8 mouse cellular contexts compared by ENCODE assay signal in the genomic region with DNA sequence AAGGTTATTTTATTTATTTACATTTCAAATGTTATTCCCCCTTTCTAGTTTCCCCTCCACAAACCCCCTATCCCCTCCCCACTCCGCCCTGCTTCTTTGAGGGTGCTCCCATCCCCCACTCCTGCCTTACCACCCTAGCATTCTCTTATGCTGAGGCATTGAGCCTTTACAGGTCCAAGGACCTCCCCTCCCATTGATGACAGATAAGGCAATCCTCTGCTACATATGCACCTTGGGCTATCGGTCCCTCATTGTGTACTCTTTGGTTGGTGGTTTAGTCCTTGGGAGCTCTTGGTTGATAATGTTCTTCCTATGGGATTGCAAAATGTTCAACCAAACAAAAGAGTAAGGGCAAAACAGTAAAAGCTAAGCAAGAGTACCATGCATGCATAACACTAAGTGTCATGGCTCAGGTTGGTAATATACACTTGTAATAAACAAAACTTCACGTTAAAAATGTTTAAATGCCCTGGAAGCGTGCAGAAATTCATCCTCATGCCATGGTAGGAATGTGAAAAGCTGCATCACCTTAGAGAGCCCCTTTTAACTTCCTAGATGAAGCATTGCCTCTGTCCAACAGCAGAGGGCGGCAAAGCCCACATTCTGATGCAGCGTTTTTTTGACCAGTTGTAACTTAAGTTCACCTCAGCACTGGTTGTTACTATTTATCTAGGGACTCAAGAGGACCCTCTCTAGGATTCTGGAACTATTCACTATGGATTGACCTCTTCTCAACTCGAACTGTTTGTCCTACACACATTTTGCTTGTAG.
DNase-seq lines count a peak whose midpoint lies in the region; ATAC-seq and TF ChIP-seq lines count a peak whose summit lies in the region.

No protein-coding gene starts in this region.

- no peak overlapping the region for H3K4me2 ChIP-seq in heart, embryonic 12.5 days
- H3K4me2 ChIP-seq in forebrain, embryonic 11.5 days (ENCODE audit: low read depth, low read length, severe bottlenecking), result no peak overlapping the region
- no peak overlapping the region for H3K4me2 ChIP-seq in midbrain, embryonic 15.5 days

- ATAC-seq in heart, embryonic 12.5 days (ENCODE audit: insufficient number of reproducible peaks, low FRiP score), result no peak
- ATAC-seq in forebrain, embryonic 11.5 days (replicated peaks; ENCODE audit: low FRiP score), result peak; percentile 73
- ATAC-seq in midbrain, embryonic 15.5 days (replicated peaks), result peak; percentile 89

- no peak overlapping the region for H3K9ac ChIP-seq in heart, embryonic 12.5 days
- H3K9ac ChIP-seq in forebrain, embryonic 11.5 days (ENCODE audit: low read length), result no peak overlapping the region
- no peak overlapping the region for H3K9ac ChIP-seq in midbrain, embryonic 15.5 days

- no peak overlapping the region for H3K27ac ChIP-seq in heart, embryonic 12.5 days (ENCODE audit: poor library complexity, severe bottlenecking)
- H3K27ac ChIP-seq in forebrain, embryonic 11.5 days (ENCODE audit: low read depth, low read length), result no peak overlapping the region
- H3K27ac ChIP-seq in midbrain, embryonic 15.5 days, result no peak overlapping the region

- H3K9me3 ChIP-seq in heart, embryonic 12.5 days (replicated peaks), result no peaks in the 10 kb centered on the region
- no peaks in the 10 kb centered on the region for H3K9me3 ChIP-seq in forebrain, embryonic 11.5 days (ENCODE audit: control insufficient read depth, low read length)
- H3K9me3 ChIP-seq in midbrain, embryonic 15.5 days, result no peaks in the 10 kb centered on the region

- no peaks in the 10 kb centered on the region for H3K36me3 ChIP-seq in heart, embryonic 12.5 days
- H3K36me3 ChIP-seq in forebrain, embryonic 11.5 days (ENCODE audit: control insufficient read depth, insufficient read depth, low read length), result no peaks in the 10 kb centered on the region
- H3K36me3 ChIP-seq in midbrain, embryonic 15.5 days (replicated peaks), result no peaks in the 10 kb centered on the region

- no peak overlapping the region for H3K4me3 ChIP-seq in heart, embryonic 12.5 days
- no peak overlapping the region for H3K4me3 ChIP-seq in forebrain, embryonic 11.5 days (ENCODE audit: low read depth, low read length)
- H3K4me3 ChIP-seq in midbrain, embryonic 15.5 days, result no peak overlapping the region

- DNase-seq in heart, adult 18-20 months, result peak; percentile 4 to 63
- DNase-seq in brain, embryonic 14.5 days (ENCODE audit: low read depth), result peak; percentile 81
- DNase-seq in forebrain, embryonic 11.5 days (ENCODE audit: low spot score), result peak; percentile 76
- DNase-seq in hindlimb bud, embryonic 11.5 days (ENCODE audit: extremely low spot score, low read depth, low spot score), result peak; percentile 39
- peak; percentile 52 to 74 for DNase-seq in left cerebral cortex, postnatal 14 days (ENCODE audit: low spot score in 2 of 2)
- DNase-seq in thymus, postnatal 14 days, result peak; percentile 14

- H3K27me3 ChIP-seq in heart, embryonic 12.5 days (replicated peaks), result no peaks in the 10 kb centered on the region
- H3K27me3 ChIP-seq in forebrain, embryonic 11.5 days (ENCODE audit: control insufficient read depth, insufficient read depth, low read length), result no peaks in the 10 kb centered on the region
- H3K27me3 ChIP-seq in midbrain, embryonic 15.5 days (replicated peaks), result no peaks in the 10 kb centered on the region

- intact Hi-C loops in left cerebral cortex, postnatal 14 days (cut with DNase I), result loop anchor here (1.0 kb wide), 1 partner anchor 580 kb away; no protein-coding TSS in a partner anchor

- WGBS in heart, embryonic 12.5 days, result 19% methylated on average over 7 of the region's 7 CpGs
- WGBS in forebrain, embryonic 11.5 days, result 15% methylated on average over 7 of the region's 7 CpGs
- WGBS in midbrain, embryonic 15.5 days, result 21% methylated on average over 7 of the region's 7 CpGs

- TF ChIP-seq CTCF in brain, embryonic 14.5 days (IDR thresholded peaks at IDR 0.05; ENCODE audit: borderline replicate concordance, extremely low read depth, insufficient read depth, insufficient read length), result peak; percentile 87; the same call in 1 of the 2 replicates

- no peaks in the 10 kb centered on the region for H3K4me1 ChIP-seq in heart, embryonic 12.5 days (replicated peaks)
- no peaks in the 10 kb centered on the region for H3K4me1 ChIP-seq in forebrain, embryonic 11.5 days (replicated peaks; ENCODE audit: control insufficient read depth, insufficient read depth, low read length)
- H3K4me1 ChIP-seq in midbrain, embryonic 15.5 days, result no peaks in the 10 kb centered on the region

- TF ChIP-seq POLR2A in brain, embryonic 14.5 days (IDR thresholded peaks at IDR 0.05; ENCODE audit: borderline replicate concordance, extremely low read depth, insufficient read depth, insufficient read length, poor library complexity, severe bottlenecking), result no peak

Comparison
In these comparisons a context has a peak if more than half of its experiments do, and no peak if none do; other contexts are left out.
1. DNase-seq: peak in every context shown above with its lines; median percentile 81 in brain, embryonic 14.5 days; 76 in forebrain, embryonic 11.5 days; 63 in left cerebral cortex, postnatal 14 days; 39 in hindlimb bud, embryonic 11.5 days; 34 in heart, adult 18-20 months; 14 in thymus, postnatal 14 days.